Mouse (Mus musculus): ENCODE data around the gene Crtc3. TPM values are rescaled to one million over a fixed set of nuclear protein-coding genes. Genes with fewer than 3 reads are reported as not detected.

The Crtc3 gene
- polyA plus RNA-seq, 1 experiment from 2014 or later: 16.9 TPM

GRCm38 (mm10) chr7:80704066-80704465, 15.4 kb upstream of the Crtc3 start:
- ATAC-seq (replicated peaks; ENCODE audit: insufficient number of reproducible peaks, insufficient read depth, low FRiP score, low read depth): no peak
- H3K9me3 ChIP-seq (replicated peaks): no peaks in the 10 kb centered on the region
- no peaks in the 10 kb centered on the region for H3K36me3 ChIP-seq
- H3K27me3 ChIP-seq: no peaks in the 10 kb centered on the region
- 81% methylated on average over 4 of the region's 4 CpGs for WGBS
- H3K4me1 ChIP-seq (replicated peaks): no peaks in the 10 kb centered on the region
- H3K9ac ChIP-seq: no peak overlapping the region
- no peak overlapping the region for H3K27ac ChIP-seq
- H3K4me2 ChIP-seq: no peak overlapping the region
- no peak overlapping the region for H3K4me3 ChIP-seq

GRCm38 (mm10) chr7:80702510-80702909, 13.8 kb upstream of the Crtc3 start:
- H3K4me2 ChIP-seq: no peak overlapping the region
- no peak for ATAC-seq (replicated peaks; ENCODE audit: insufficient number of reproducible peaks, insufficient read depth, low FRiP score, low read depth)
- WGBS: 57% methylated on average over 6 of the region's 6 CpGs
- H3K4me1 ChIP-seq (replicated peaks): no peaks in the 10 kb centered on the region
- H3K27me3 ChIP-seq: no peaks in the 10 kb centered on the region
- H3K9me3 ChIP-seq (replicated peaks): no peaks in the 10 kb centered on the region
- H3K36me3 ChIP-seq: no peaks in the 10 kb centered on the region
- H3K9ac ChIP-seq: no peak overlapping the region
- H3K27ac ChIP-seq: no peak overlapping the region
- H3K4me3 ChIP-seq: no peak overlapping the region

- Histone ChIP-seq H3K36me3 (no peaks in the 10 kb centered on the region), H3K4me1 (replicated peaks) (no peaks in the 10 kb centered on the region), H3K27me3 (no peaks in the 10 kb centered on the region), H3K9ac (no peak overlapping the region), H3K4me3 (no peak overlapping the region), H3K9me3 (replicated peaks) (no peaks in the 10 kb centered on the region), H3K27ac (no peak overlapping the region), H3K4me2 (no peak overlapping the region)
- 56% methylated on average over 8 of the region's 8 CpGs for WGBS
- ATAC-seq (replicated peaks; ENCODE audit: insufficient number of reproducible peaks, insufficient read depth, low FRiP score, low read depth): no peak
These were observed 11.0 kb upstream of the Crtc3 start for GRCm38 (mm10) chr7:80699709-80700108.

GRCm38 (mm10) chr7:80698940-80699339, 10.3 kb upstream of the Crtc3 start:
- Histone ChIP-seq H3K27me3 (no peaks in the 10 kb centered on the region), H3K4me3 (no peak overlapping the region), H3K9me3 (replicated peaks) (no peaks in the 10 kb centered on the region), H3K4me1 (replicated peaks) (no peaks in the 10 kb centered on the region), H3K36me3 (no peaks in the 10 kb centered on the region), H3K27ac (no peak overlapping the region), H3K9ac (no peak overlapping the region), H3K4me2 (no peak overlapping the region)
- no peak for ATAC-seq (replicated peaks; ENCODE audit: insufficient number of reproducible peaks, insufficient read depth, low FRiP score, low read depth)
- WGBS: 63% methylated on average over 3 of the region's 3 CpGs

- H3K9me3 ChIP-seq (replicated peaks): no peaks in the 10 kb centered on the region
- no peak overlapping the region for H3K4me3 ChIP-seq
- H3K9ac ChIP-seq: no peak overlapping the region
- H3K27me3 ChIP-seq: no peaks in the 10 kb centered on the region
- ATAC-seq (replicated peaks; ENCODE audit: insufficient number of reproducible peaks, insufficient read depth, low FRiP score, low read depth): no peak
- H3K27ac ChIP-seq: no peak overlapping the region
- no peak overlapping the region for H3K4me2 ChIP-seq
- H3K36me3 ChIP-seq: no peaks in the 10 kb centered on the region
- 77% methylated on average over 5 of the region's 5 CpGs for WGBS
- no peaks in the 10 kb centered on the region for H3K4me1 ChIP-seq (replicated peaks)
These were observed 9.2 kb upstream of the Crtc3 start for GRCm38 (mm10) chr7:80697859-80698258.

GRCm38 (mm10) chr7:80696903-80697302, 8.2 kb upstream of the Crtc3 start:
- ATAC-seq (replicated peaks; ENCODE audit: insufficient number of reproducible peaks, insufficient read depth, low FRiP score, low read depth): no peak
- Histone ChIP-seq H3K27ac (no peak overlapping the region), H3K9me3 (replicated peaks) (no peaks in the 10 kb centered on the region), H3K27me3 (no peaks in the 10 kb centered on the region), H3K4me1 (replicated peaks) (no peaks in the 10 kb centered on the region), H3K4me3 (no peak overlapping the region), H3K9ac (no peak overlapping the region), H3K4me2 (no peak overlapping the region), H3K36me3 (no peaks in the 10 kb centered on the region)
- 34% methylated on average over 4 of the region's 4 CpGs for WGBS

- WGBS: 39% methylated on average over 1 of the region's 1 CpGs
- Histone ChIP-seq H3K36me3 (no peaks in the 10 kb centered on the region), H3K9ac (no peak overlapping the region), H3K9me3 (replicated peaks) (no peaks in the 10 kb centered on the region), H3K4me1 (replicated peaks) (no peaks in the 10 kb centered on the region), H3K27me3 (no peaks in the 10 kb centered on the region), H3K27ac (no peak overlapping the region), H3K4me2 (no peak overlapping the region), H3K4me3 (no peak overlapping the region)
- ATAC-seq (replicated peaks; ENCODE audit: insufficient number of reproducible peaks, insufficient read depth, low FRiP score, low read depth): no peak
These were observed 7.7 kb upstream of the Crtc3 start for GRCm38 (mm10) chr7:80696334-80696733.

- 90% methylated on average over 9 of the region's 9 CpGs for WGBS
- Histone ChIP-seq H3K4me2 (no peak overlapping the region), H3K36me3 (no peaks in the 10 kb centered on the region), H3K4me1 (replicated peaks) (peaks cover 10% of the 10 kb centered on the region), H3K4me3 (no peak overlapping the region), H3K9ac (no peak overlapping the region), H3K27ac (no peak overlapping the region), H3K9me3 (replicated peaks) (no peaks in the 10 kb centered on the region), H3K27me3 (no peaks in the 10 kb centered on the region)
- no peak for ATAC-seq (replicated peaks; ENCODE audit: insufficient number of reproducible peaks, insufficient read depth, low FRiP score, low read depth)
These were observed 3.8 kb upstream of the Crtc3 start for GRCm38 (mm10) chr7:80692472-80692871.

- Histone ChIP-seq H3K4me1 (replicated peaks) (peaks cover 19% of the 10 kb centered on the region), H3K4me3 (no peak overlapping the region), H3K36me3 (no peaks in the 10 kb centered on the region), H3K27ac (no peak overlapping the region), H3K9me3 (replicated peaks) (no peaks in the 10 kb centered on the region), H3K9ac (no peak overlapping the region), H3K4me2 (no peak overlapping the region), H3K27me3 (no peaks in the 10 kb centered on the region)
- 68% methylated on average over 6 of the region's 6 CpGs for WGBS
- ATAC-seq (replicated peaks; ENCODE audit: insufficient number of reproducible peaks, insufficient read depth, low FRiP score, low read depth): no peak
These were observed 2.5 kb upstream of the Crtc3 start for GRCm38 (mm10) chr7:80691131-80691530.

GRCm38 (mm10) chr7:80689221-80689591, 529 bp upstream of the Crtc3 start:
- WGBS: 27% methylated on average over 10 of the region's 10 CpGs
- Histone ChIP-seq H3K27ac (peak overlapping the region; percentile 99), H3K36me3 (no peaks in the 10 kb centered on the region)

GRCm38 (mm10) chr7:80687721-80688555, 739 bp downstream of the Crtc3 start:
- ATAC-seq (replicated peaks; ENCODE audit: insufficient number of reproducible peaks, insufficient read depth, low FRiP score, low read depth): peak; percentile 56
- 1% methylated on average over 69 of the region's 69 CpGs for WGBS
- peak overlapping the region; percentile 93 for H3K4me3 ChIP-seq

More at GRCm38 (mm10) chr7:80689221-80689591, 529 bp upstream of the Crtc3 start:
- Histone ChIP-seq H3K4me2 (peak overlapping the region; percentile 91), H3K27me3 (no peaks in the 10 kb centered on the region), H3K9ac (peak overlapping the region; percentile 92), H3K9me3 (replicated peaks) (no peaks in the 10 kb centered on the region), H3K4me1 (replicated peaks) (peaks cover 27% of the 10 kb centered on the region), H3K4me3 (peak overlapping the region; percentile 93)
- ATAC-seq (replicated peaks; ENCODE audit: insufficient number of reproducible peaks, insufficient read depth, low FRiP score, low read depth): no peak

GRCm38 (mm10) chr7:80685639-80686038, 3.0 kb downstream of the Crtc3 start:
- no peak for ATAC-seq (replicated peaks; ENCODE audit: insufficient number of reproducible peaks, insufficient read depth, low FRiP score, low read depth)
- Histone ChIP-seq H3K9ac (no peak overlapping the region), H3K4me3 (no peak overlapping the region), H3K9me3 (replicated peaks) (no peaks in the 10 kb centered on the region), H3K4me2 (no peak overlapping the region), H3K27me3 (no peaks in the 10 kb centered on the region), H3K4me1 (replicated peaks) (peaks cover 42% of the 10 kb centered on the region), H3K27ac (no peak overlapping the region), H3K36me3 (no peaks in the 10 kb centered on the region)
- 55% methylated on average over 5 of the region's 5 CpGs for WGBS

More at GRCm38 (mm10) chr7:80687721-80688555, 739 bp downstream of the Crtc3 start:
- H3K4me1 ChIP-seq (replicated peaks): peaks cover 28% of the 10 kb centered on the region
- H3K4me2 ChIP-seq: peak overlapping the region; percentile 91
- no peaks in the 10 kb centered on the region for H3K36me3 ChIP-seq
- H3K9ac ChIP-seq: peak overlapping the region; percentile 92
- no peaks in the 10 kb centered on the region for H3K27me3 ChIP-seq
- H3K27ac ChIP-seq: peak overlapping the region; percentile 99
- H3K9me3 ChIP-seq (replicated peaks): no peaks in the 10 kb centered on the region
